Mouse (Mus musculus) olfactory bulb, adult 2 months (tissue): ENCODE results near the gene Zfp987.
"Not testable (repeated sequence)": the region's sequence is repeated elsewhere in the genome, so short reads cannot be mapped to it uniquely, and the experiment has no call there.

Experiments
- CTCF ChIP-seq: fragments of 200-500 bp; IDR thresholded peaks from 2 replicates; pipeline ENCODE4 v1.5.1; 2012; ENCODE audit warnings: low read depth, mild to moderate bottlenecking, low read length, moderate library complexity; ENCODE audit not compliant: insufficient read depth
- POLR2A ChIP-seq: fragments of 200-500 bp; IDR thresholded peaks from 2 replicates; pipeline ENCODE4 v1.6.1; 2012; ENCODE audit warnings: mild to moderate bottlenecking, low read depth, low read length, moderate library complexity; ENCODE audit not compliant: insufficient read depth

DNA sequence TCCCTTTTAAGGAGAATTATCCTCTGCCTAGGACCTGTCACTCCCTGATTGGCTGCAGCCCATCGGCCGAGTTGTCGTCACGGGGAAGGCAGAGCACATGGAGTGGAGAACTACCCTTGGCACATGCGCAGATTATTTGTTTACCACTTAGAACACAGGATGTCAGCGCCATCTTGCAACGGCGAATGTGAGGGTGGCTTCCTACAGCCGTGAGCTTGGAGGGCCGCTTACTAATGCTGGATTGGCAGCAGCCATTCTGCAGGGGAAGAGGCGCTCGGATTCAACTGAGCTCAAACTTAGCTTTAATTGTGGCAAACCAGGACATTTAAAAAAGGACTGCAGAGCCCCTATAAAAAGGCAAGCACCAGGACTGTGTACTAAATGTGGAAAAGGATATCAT lies 35.1 kb upstream of the Zfp987 start:
- not testable (repeated sequence) for TF ChIP-seq CTCF, POLR2A
